Mouse (Mus musculus): Measurements from ENCODE around the gene Ephx1. TPM values are rescaled to one million over a fixed set of nuclear protein-coding genes. Genes with fewer than 3 reads are reported as not detected.

The Ephx1 gene
- total and polyA plus RNA-seq, 3 experiments: not detected

- no peak for ATAC-seq (ENCODE audit: extremely low read depth, insufficient number of reproducible peaks, low FRiP score, poor library complexity, severe bottlenecking)
- H3K27me3 ChIP-seq (ENCODE audit: insufficient read depth, low read length): peaks cover 69% of the 10 kb centered on the region
- DNase-seq (ENCODE audit: low spot score): no peak
- no peaks in the 10 kb centered on the region for H3K4me1 ChIP-seq (ENCODE audit: insufficient read depth, low read depth, low read length)
- no peaks in the 10 kb centered on the region for H3K36me3 ChIP-seq (replicated peaks)
- no peaks in the 10 kb centered on the region for H3K9me3 ChIP-seq (replicated peaks)
- H3K4me3 ChIP-seq (ENCODE audit: low read depth, low read length): no peak overlapping the region
- TF ChIP-seq CTCF (IDR thresholded peaks at IDR 0.05; ENCODE audit: low read depth, low read length) (no peak), GATA2 (IDR thresholded peaks at IDR 0.05; ENCODE audit: borderline replicate concordance, low read depth, low read length) (no peak), TAL1 (conservative IDR thresholded peaks at IDR 0.05; ENCODE audit: low read depth, low read length) (no peak), GATA1 (IDR thresholded peaks at IDR 0.05; ENCODE audit: borderline replicate concordance, low read length) (no peak), POLR2AphosphoS5 (IDR thresholded peaks at IDR 0.05; ENCODE audit: insufficient replicate concordance, low read depth, low read length) (no peak)
Measured at GRCm38 (mm10) chr1:181001621-181002020, 19.1 kb downstream of the Ephx1 start.

GRCm38 (mm10) chr1:181001217-181001616 lies 19.5 kb downstream of the Ephx1 start:
- no peaks in the 10 kb centered on the region for H3K36me3 ChIP-seq (replicated peaks)
- no peaks in the 10 kb centered on the region for H3K4me1 ChIP-seq (ENCODE audit: insufficient read depth, low read depth, low read length)
- H3K27me3 ChIP-seq (ENCODE audit: insufficient read depth, low read length): peaks cover 69% of the 10 kb centered on the region
- no peak overlapping the region for H3K4me3 ChIP-seq (ENCODE audit: low read depth, low read length)
- DNase-seq (ENCODE audit: low spot score) (no peak), ATAC-seq (ENCODE audit: extremely low read depth, insufficient number of reproducible peaks, low FRiP score, poor library complexity, severe bottlenecking) (no peak)
- no peaks in the 10 kb centered on the region for H3K9me3 ChIP-seq (replicated peaks)
- TF ChIP-seq TAL1 (conservative IDR thresholded peaks at IDR 0.05; ENCODE audit: low read depth, low read length) (no peak), GATA1 (IDR thresholded peaks at IDR 0.05; ENCODE audit: borderline replicate concordance, low read length) (no peak), GATA2 (IDR thresholded peaks at IDR 0.05; ENCODE audit: borderline replicate concordance, low read depth, low read length) (no peak), CTCF (IDR thresholded peaks at IDR 0.05; ENCODE audit: low read depth, low read length) (no peak), POLR2AphosphoS5 (IDR thresholded peaks at IDR 0.05; ENCODE audit: insufficient replicate concordance, low read depth, low read length) (no peak)

DNA sequence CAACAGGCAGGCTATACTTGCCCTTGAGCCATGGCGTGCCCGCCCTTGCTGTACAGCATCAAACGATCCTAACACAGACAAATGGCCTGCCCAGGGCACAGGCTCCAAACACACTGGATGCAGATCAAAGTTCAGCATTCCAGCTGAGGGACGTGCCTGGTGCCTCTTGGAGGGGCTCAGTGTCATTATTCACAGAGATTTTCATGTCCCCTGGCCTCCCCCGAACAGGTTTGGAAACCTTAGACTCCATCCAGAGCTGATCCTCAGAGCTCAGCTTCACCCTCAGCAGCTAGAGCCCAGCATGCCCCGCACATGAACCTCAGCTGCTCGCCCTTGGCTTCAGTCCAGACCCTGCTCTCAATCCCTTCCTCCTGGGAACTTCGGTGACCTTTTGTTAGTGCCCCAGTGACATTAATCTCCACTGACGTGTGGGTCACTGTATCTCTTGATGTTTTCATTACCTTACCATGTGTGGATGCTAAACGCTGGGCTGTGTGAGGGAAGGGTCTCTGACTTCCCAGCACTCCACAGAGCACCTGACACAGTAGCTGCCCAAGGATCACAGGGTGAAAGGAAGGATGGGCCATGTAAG lies 20.1 kb downstream of the Ephx1 start:
- Histone ChIP-seq H3K9me3 (replicated peaks) (no peaks in the 10 kb centered on the region), H3K27me3 (ENCODE audit: insufficient read depth, low read length) (peaks cover 72% of the 10 kb centered on the region), H3K4me3 (ENCODE audit: low read depth, low read length) (no peak overlapping the region), H3K4me1 (ENCODE audit: insufficient read depth, low read depth, low read length) (no peaks in the 10 kb centered on the region), H3K36me3 (replicated peaks) (no peaks in the 10 kb centered on the region)
- no peak for TF ChIP-seq CTCF (IDR thresholded peaks at IDR 0.05; ENCODE audit: low read depth, low read length)
- TF ChIP-seq GATA2 (IDR thresholded peaks at IDR 0.05; ENCODE audit: borderline replicate concordance, low read depth, low read length): no peak
- TF ChIP-seq TAL1 (conservative IDR thresholded peaks at IDR 0.05; ENCODE audit: low read depth, low read length): no peak
- no peak for TF ChIP-seq GATA1 (IDR thresholded peaks at IDR 0.05; ENCODE audit: borderline replicate concordance, low read length)
- no peak for TF ChIP-seq POLR2AphosphoS5 (IDR thresholded peaks at IDR 0.05; ENCODE audit: insufficient replicate concordance, low read depth, low read length)
- ATAC-seq (ENCODE audit: extremely low read depth, insufficient number of reproducible peaks, low FRiP score, poor library complexity, severe bottlenecking) (no peak), DNase-seq (ENCODE audit: low spot score) (no peak)

DNA sequence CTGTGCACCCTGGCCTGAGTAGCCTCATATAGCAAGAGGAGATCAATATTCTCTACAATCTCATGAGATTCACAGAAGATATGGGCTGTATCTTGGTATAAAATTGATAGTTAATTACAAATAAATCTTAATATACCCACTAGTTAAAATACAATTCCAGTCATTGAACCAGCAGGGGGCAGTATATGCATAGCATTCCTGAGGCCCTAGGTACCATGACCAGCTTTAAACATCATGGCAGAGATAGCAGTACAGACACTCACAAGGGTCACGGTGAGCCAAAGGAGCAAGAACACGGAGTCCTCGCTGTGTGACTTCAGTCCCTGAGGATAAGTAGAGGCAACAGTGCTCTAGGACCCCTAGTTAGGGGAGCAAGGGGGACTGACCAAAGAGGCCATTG lies 28.6 kb downstream of the Ephx1 start:
- Histone ChIP-seq H3K4me3 (ENCODE audit: low read depth, low read length) (no peak overlapping the region), H3K4me1 (ENCODE audit: insufficient read depth, low read depth, low read length) (no peaks in the 10 kb centered on the region), H3K36me3 (replicated peaks) (no peaks in the 10 kb centered on the region), H3K27me3 (ENCODE audit: insufficient read depth, low read length) (peaks cover 60% of the 10 kb centered on the region), H3K9me3 (replicated peaks) (no peaks in the 10 kb centered on the region)
- ATAC-seq (ENCODE audit: extremely low read depth, insufficient number of reproducible peaks, low FRiP score, poor library complexity, severe bottlenecking) (no peak), DNase-seq (ENCODE audit: low spot score) (no peak)
- TF ChIP-seq GATA1 (IDR thresholded peaks at IDR 0.05; ENCODE audit: borderline replicate concordance, low read length) (no peak), CTCF (IDR thresholded peaks at IDR 0.05; ENCODE audit: low read depth, low read length) (0 out of 2 replicates have a peak, but pooled peaks have one; percentile 28)

DNA sequence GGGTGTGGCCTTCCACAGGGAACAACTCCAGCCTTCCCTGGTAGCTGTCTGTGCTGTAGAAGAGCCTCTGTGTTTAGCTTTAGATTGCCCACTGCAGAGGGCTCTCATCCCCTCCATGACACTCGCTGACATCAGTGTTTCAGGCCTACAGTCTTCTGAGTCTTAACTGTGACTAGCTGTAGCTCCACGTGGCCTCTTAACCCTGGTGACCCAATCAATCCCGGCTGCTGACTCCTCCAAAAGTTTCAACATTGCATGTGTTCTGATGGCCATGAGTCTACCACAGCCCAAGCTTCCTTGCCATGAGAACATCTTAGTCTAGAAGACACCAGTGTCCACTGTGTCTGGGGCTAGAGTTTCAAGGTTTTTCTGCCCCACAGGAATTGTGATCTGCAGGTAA lies 30.0 kb downstream of the Ephx1 start:
- no peak overlapping the region for H3K4me3 ChIP-seq (ENCODE audit: low read depth, low read length)
- no peak for TF ChIP-seq POLR2AphosphoS5 (IDR thresholded peaks at IDR 0.05; ENCODE audit: insufficient replicate concordance, low read depth, low read length)
- no peak for TF ChIP-seq GATA2 (IDR thresholded peaks at IDR 0.05; ENCODE audit: borderline replicate concordance, low read depth, low read length)
- no peak for TF ChIP-seq CTCF (IDR thresholded peaks at IDR 0.05; ENCODE audit: low read depth, low read length)
- TF ChIP-seq TAL1 (conservative IDR thresholded peaks at IDR 0.05; ENCODE audit: low read depth, low read length): no peak
- TF ChIP-seq GATA1 (IDR thresholded peaks at IDR 0.05; ENCODE audit: borderline replicate concordance, low read length): no peak
- ATAC-seq (ENCODE audit: extremely low read depth, insufficient number of reproducible peaks, low FRiP score, poor library complexity, severe bottlenecking) (no peak), DNase-seq (ENCODE audit: low spot score) (no peak)
- H3K9me3 ChIP-seq (replicated peaks): no peaks in the 10 kb centered on the region
- peaks cover 54% of the 10 kb centered on the region for H3K27me3 ChIP-seq (ENCODE audit: insufficient read depth, low read length)
- no peaks in the 10 kb centered on the region for H3K4me1 ChIP-seq (ENCODE audit: insufficient read depth, low read depth, low read length)
- no peaks in the 10 kb centered on the region for H3K36me3 ChIP-seq (replicated peaks)

DNA sequence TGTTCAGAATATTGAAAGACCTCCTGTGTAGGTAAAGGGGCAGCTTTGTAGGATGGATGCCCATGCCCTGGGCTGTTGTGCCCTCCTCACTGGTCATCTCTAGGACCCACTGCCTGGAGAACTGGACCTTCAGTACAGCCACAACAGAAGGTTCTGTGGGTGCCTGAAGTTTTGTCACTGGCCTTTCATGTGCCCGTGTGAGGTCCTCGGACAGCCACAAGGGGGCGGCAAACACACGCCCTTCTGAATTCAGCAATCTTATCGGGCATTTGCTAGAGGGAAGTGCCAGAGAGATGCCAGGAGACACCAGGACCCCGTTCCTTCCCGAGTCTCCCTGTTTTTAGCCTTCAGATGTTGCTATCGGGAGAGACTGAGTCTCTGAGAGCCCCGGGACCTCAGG lies 32.9 kb downstream of the Ephx1 start:
- Histone ChIP-seq H3K4me1 (ENCODE audit: insufficient read depth, low read depth, low read length) (no peaks in the 10 kb centered on the region), H3K9me3 (replicated peaks) (no peaks in the 10 kb centered on the region), H3K4me3 (ENCODE audit: low read depth, low read length) (no peak overlapping the region), H3K36me3 (replicated peaks) (no peaks in the 10 kb centered on the region), H3K27me3 (ENCODE audit: insufficient read depth, low read length) (peaks cover 44% of the 10 kb centered on the region)
- DNase-seq (ENCODE audit: low spot score): peak; percentile 48
- TF ChIP-seq CTCF (IDR thresholded peaks at IDR 0.05; ENCODE audit: low read depth, low read length): peak; percentile 87
- no peak for TF ChIP-seq GATA2 (IDR thresholded peaks at IDR 0.05; ENCODE audit: borderline replicate concordance, low read depth, low read length)
- 0 out of 2 replicates have a peak, but pooled peaks have one; percentile 28 for ATAC-seq (ENCODE audit: extremely low read depth, insufficient number of reproducible peaks, low FRiP score, poor library complexity, severe bottlenecking)
